Mouse (Mus musculus): ENCODE measurements around the gene Dab2ip.

GRCm38 (mm10) chr2:35779266-35779665 is 221.2 kb downstream of the Dab2ip start:
- TF ChIP-seq CTCF (IDR thresholded peaks at IDR 0.05; ENCODE audit: low read depth): no peak
- no peak for TF ChIP-seq EP300 (optimal IDR thresholded peaks at IDR 0.05)
